Mouse (Mus musculus) lung, adult 2 months (tissue): ENCODE measurements around the gene Cenps. TPM values are rescaled to one million over a fixed set of nuclear protein-coding genes. Genes with fewer than 3 reads are reported as not detected.
"Not testable (repeated sequence)": the region's sequence is repeated elsewhere in the genome, so short reads cannot be mapped to it uniquely, and the experiment has no call there.

Experiments
- DNase-seq: peaks from one replicate; pipeline ENCODE4 v3.0.0; 2022
- H3K4me1 ChIP-seq: fragments of 200-500 bp; 2 replicates; pipeline ENCODE4 v1.6.1; 2011; ENCODE audit warnings: low read length; ENCODE audit not compliant: control insufficient read depth, insufficient read depth
- H3K4me3 ChIP-seq: fragments of 200-500 bp; replicated peaks from 2 replicates; pipeline ENCODE3; 2011; ENCODE audit warnings: low read depth, mild to moderate bottlenecking, control low read depth, low read length; ENCODE audit errors: extremely low read depth
- CTCF ChIP-seq: fragments of 200-500 bp; IDR thresholded peaks from 2 replicates; pipeline ENCODE4 v1.5.1; 2011; ENCODE audit warnings: mild to moderate bottlenecking, low read length, control low read depth; ENCODE audit not compliant: insufficient read depth
- POLR2A ChIP-seq: fragments of 200-500 bp; IDR thresholded peaks from 2 replicates; pipeline ENCODE4 v1.6.1; 2011; ENCODE audit warnings: low read depth, mild to moderate bottlenecking, control low read depth, low read length, borderline replicate concordance; ENCODE audit errors: extremely low read depth
- WGBS: fragments of 180-500 bp; shearing (Covaris S2); methylation state at CpG from one replicate; pipeline ENCODE4 v1.1.7; 2018; 5-methylcytosine and 5-hydroxymethylcytosine counted together
- polyA plus RNA-seq: library from polyadenylated mRNA; depleted of rRNA; stranded (reverse); fragments of >200 nt; gene quantifications from 2 replicates; pipeline ENCODE4 v1.2.3, GENCODE M21; 2012

Cenps gene
- polyA plus RNA-seq, 1 experiment = 1.4 TPM

DNA sequence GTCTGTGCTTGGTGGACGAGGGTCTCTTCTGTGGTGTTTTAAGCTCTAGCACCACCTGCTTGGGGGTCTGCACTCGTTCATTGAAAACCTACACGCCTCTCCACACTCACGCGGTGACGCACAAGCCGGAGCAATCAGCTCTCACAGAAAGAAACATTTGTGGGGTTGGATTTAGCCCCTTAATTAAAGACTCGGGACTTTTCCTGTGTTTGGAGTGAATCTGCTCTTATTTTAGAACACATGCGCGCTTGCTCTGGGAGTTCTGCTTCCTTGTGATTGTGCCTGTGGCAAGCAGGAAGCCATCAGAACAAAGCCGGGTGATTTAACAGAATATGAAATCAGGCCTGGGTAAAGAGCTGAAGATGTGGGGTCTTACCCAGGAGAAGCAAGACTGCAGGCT lies 10.8 kb downstream of the Cenps start, which contains the start of gene Cort:
Gene Cort, minus strand, starts transcription at position 101 of the 400 bp plus-strand sequence.
- no peak for DNase-seq
- 69% methylated on average over 11 of the region's 11 CpGs for WGBS
- TF ChIP-seq POLR2A = no peak
- no peak for TF ChIP-seq CTCF
- no peaks in the 10 kb centered on the region for H3K4me1 ChIP-seq
- H3K4me3 ChIP-seq = no peak within 1 kb of the TSS

DNA sequence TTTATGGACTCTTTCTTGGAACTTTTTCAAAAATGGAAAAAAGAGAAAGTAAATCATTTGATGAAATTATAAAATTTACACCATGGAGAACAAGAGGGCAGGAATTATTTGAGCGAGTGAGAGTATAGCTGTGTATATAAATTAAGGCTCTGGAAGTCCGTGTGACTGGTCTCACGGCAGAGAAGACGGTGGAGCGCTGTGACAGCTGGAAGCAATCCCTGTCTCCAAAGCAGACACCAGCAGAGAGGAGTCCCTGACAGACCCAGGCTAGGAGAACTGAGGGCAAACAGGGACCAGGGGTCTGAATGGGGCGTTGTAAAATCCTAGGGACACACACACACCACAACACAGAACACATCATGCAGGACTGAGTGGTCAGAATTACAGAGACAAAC lies 11.3 kb downstream of the Cenps start:
- Histone ChIP-seq H3K4me1 (no peaks in the 10 kb centered on the region), H3K4me3 (no peak overlapping the region)
- DNase-seq = no peak
- 73% methylated on average over 6 of the region's 6 CpGs for WGBS
- TF ChIP-seq POLR2A = no peak
- TF ChIP-seq CTCF = no peak

- Histone ChIP-seq H3K4me1 (no peaks in the 10 kb centered on the region), H3K4me3 (no peak overlapping the region)
- TF ChIP-seq POLR2A = no peak
- no peak for TF ChIP-seq CTCF
- DNase-seq = no peak
- 68% methylated on average over 11 of the region's 11 CpGs for WGBS
Measured at GRCm38 (mm10) chr4:149125341-149126114, 11.9 kb downstream of the Cenps start.

- WGBS = 73% methylated on average over 5 of the region's 5 CpGs
- TF ChIP-seq CTCF (no peak), POLR2A (no peak)
- DNase-seq = no peak
Measured at GRCm38 (mm10) chr4:149123432-149123831, 14.0 kb downstream of the Cenps start.

GRCm38 (mm10) chr4:149119978-149120562 lies 17.4 kb downstream of the Cenps start:
- not testable (repeated sequence) for H3K4me1 ChIP-seq, H3K4me3 ChIP-seq, DNase-seq
- WGBS = 73% methylated on average over 12 of the region's 12 CpGs

More at GRCm38 (mm10) chr4:149123432-149123831, 14.0 kb downstream of the Cenps start:
- H3K4me3 ChIP-seq = no peak overlapping the region
- H3K4me1 ChIP-seq = no peaks in the 10 kb centered on the region

DNA sequence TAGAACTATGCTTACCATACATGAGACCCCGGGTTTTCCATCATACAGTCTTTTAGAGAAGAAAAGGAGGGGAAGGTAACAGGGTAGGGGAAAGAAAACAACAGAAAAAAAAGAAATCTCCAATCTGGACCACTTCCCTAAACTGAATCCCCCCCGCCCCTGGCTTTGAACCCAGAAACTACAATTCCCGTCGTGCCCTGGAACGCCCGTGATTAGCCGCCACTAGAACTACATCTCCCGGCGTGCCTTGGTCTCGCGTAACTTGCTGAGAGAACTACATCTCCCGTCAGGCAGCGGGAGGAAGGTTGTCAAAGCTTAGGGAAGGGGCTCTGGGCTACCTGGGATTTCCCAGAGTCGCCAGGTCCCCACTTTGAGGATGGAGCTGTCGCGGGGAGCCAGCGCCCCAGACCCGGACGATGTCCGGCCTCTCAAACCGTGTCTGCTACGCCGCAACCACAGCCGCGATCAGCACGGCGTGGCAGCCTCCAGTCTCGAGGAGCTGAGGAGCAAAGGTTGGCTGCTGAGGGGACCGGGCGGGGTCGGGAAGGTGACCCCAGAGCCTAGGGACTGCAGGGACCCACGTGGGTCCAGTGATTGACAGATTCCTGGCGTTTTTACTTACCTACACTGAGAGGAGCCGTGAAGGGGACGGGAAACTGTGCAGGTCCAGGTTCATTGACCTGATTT lies 33.4 kb downstream of the Cenps start, which contains the start of gene Dffa:
Gene Dffa, plus strand, starts transcription at position 272 of the 687 bp plus-strand sequence.
- H3K4me1 ChIP-seq = peaks cover 4% of the 10 kb centered on the region; the same call in 1 of the 2 replicates

DNA sequence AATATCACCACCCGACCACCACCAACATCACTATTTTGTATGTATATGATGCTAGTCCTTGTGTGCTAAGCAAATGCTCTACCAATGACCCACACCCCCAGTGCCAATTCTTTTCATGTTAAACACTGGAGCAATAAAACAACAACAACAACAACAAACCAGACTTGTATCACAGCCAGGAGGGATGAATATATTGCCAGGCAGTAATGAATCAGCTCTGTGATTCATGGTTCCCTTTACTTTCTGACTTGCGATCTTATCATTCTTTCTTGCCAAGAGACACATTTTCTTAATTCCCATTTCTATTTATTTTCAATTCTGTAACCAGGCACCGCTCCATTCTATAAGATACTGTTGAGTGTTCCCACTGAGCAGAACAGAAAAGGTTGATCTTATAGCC lies 36.0 kb downstream of the Cenps start:
- Histone ChIP-seq H3K4me3 (no peak overlapping the region), H3K4me1 (peaks cover 7% of the 10 kb centered on the region)
- DNase-seq = no peak
- 76% methylated on average over 3 of the region's 3 CpGs for WGBS
- TF ChIP-seq CTCF (no peak), POLR2A (no peak)

More for the DNA sequence above, 33.4 kb downstream of the Cenps start, which contains the start of gene Dffa:
- peak within 1 kb of the TSS; percentile 71 for H3K4me3 ChIP-seq
- WGBS = under 1% methylated on average over 35 of the region's 35 CpGs
- TF ChIP-seq CTCF (no peak), POLR2A (peak; percentile 64; the same call in 1 of the 2 replicates)
- peak; percentile 95 for DNase-seq

- H3K4me3 ChIP-seq, DNase-seq, H3K4me1 ChIP-seq: not testable (repeated sequence)
- 84% methylated on average over 12 of the region's 12 CpGs for WGBS
Measured at GRCm38 (mm10) chr4:149100449-149100848, 37.0 kb downstream of the Cenps start.

DNA sequence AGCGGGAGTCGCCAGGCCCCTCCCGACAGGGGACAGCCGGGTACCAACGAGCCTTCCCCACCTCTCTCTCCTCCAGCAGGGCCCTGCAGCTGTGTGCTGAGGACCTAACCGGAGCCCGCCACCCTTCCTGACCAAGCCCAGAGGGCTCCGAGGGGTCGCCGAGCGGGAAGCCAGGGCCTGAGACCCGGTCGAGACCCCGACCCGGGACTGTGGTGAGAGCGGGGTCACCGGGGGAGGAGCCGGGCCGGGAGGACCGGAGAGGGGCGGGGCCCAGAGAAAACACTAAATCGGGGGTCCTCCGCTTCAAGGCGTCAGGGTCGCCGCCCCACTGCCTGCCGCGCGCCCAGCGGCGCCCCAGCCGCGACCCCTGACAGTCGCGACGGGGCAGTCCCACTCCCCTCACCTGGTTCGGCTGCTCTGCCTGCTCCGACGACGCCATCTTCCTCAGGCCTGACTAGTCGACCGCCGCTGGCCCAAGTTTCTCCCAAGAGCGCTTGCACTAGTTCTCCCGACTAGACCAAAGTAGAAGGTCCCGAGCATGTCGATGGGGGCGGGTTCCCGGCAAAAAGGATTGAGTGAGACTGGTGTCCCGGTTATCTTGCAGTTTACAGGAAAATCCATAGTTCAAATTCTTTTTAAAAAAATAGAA lies 37.9 kb downstream of the Cenps start, which contains the start of gene Pex14:
Gene Pex14, minus strand, starts transcription at position 508 of the 649 bp plus-strand sequence.
- H3K4me3 ChIP-seq = peak within 1 kb of the TSS; percentile 98
- TF ChIP-seq POLR2A (peak; percentile 70; the same call in 1 of the 2 replicates), CTCF (no peak)
- under 1% methylated on average over 49 of the region's 50 CpGs for whole genome bisulfite sequencing
- peak; percentile 85 for DNase-seq
- peaks cover 3% of the 10 kb centered on the region; the same call in 1 of the 2 replicates for H3K4me1 ChIP-seq
